Mouse (Mus musculus): ENCODE results near the gene Uqcr10. TPM values are rescaled to one million over a fixed set of nuclear protein-coding genes. Genes with fewer than 3 reads are reported as not detected.

Gene Uqcr10
- 100 to 1,000 TPM; 400 to 440 TPM for polyA plus RNA-seq (2017; shearing (Covaris generic))

DNA sequence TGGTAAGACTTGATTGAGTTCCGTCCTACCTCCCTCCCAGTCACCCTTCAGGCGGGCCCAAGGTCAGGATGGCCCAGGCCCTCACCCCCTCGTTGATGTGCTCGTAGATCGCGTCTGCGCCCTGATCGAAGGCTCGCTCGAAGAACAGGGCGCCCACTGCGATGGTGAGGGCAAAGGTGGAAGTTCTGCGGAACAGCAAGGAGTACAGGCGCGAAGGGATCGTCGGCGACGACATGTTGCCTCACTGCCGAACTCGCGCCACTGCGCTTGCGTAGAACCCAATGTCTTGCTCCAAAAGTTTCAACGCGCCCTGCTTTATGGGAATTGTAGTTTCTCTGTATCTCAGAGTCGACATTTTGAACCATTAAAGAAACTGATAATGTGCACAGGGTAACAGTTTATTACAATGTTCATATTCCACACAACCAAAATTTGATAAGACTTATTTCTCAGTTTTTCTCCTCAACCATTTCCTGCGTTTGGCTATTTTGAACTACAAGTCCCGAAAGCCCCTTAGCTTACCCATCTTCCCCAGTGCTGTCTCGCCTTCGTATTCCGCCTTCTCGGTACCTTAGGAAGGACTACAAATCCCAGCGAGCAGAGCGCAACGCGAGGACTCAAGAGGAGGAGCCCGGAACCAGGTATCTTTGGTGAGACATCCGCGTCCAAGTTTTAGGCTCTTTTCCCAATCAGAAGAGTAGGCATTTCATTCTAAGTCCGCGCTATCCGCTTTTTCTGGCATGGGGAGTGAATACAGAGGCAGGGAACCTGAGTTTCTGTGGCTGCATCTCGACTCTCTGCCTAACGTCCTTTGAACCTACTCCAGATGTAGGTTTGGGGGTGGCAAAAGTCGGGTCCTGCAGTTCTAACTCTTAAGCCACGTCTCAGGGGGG is at the start of gene Uqcr10, which contains the start of gene Zmat5:
TSS of gene Uqcr10 (minus strand) at position 271 of the 893 bp plus-strand sequence.
TSS of gene Zmat5 (plus strand) at position 607 of the 893 bp plus-strand sequence.
- ATAC-seq = peak; percentile 98

DNA sequence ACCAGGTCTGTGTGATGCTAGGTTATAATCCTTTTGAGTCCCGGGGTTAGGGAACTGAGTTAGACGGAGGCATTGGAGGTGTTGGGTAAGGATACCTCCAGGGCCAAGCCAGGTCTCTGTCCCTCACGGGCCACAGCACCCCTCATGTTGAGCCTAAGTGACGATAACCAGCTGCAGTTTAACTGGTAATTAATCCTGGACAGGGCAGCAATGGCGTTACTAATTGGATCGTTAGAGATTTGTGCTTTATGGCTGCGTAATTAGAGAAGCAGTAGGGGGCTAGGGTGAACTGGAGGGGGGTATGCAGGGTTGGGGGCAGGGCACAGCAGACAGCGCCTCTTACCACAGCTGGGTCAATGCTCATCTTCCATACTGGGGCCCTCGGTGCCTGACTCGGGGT is 48.7 kb upstream of the Uqcr10 start:
- no peak for ATAC-seq

DNA sequence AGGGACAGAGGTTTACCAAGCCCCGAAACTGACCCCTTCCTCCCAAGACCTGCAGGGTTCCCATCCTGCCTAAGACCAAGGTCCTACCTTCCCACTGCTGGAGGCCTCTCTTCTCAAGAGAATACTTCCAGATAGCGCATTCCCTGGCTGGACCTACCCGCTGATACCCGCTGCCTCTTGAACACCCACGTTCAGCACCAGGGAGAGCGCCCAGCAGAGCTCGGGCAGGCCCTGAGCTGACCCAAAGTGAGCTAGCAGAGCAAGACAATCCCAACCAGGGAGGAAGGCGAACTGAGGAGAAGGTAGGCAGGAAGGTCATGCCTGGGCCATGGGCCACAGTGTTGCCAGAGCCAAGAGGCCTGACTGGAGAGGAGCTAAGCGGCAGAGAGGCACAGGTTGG is 46.1 kb upstream of the Uqcr10 start:
- no peak for ATAC-seq

DNA sequence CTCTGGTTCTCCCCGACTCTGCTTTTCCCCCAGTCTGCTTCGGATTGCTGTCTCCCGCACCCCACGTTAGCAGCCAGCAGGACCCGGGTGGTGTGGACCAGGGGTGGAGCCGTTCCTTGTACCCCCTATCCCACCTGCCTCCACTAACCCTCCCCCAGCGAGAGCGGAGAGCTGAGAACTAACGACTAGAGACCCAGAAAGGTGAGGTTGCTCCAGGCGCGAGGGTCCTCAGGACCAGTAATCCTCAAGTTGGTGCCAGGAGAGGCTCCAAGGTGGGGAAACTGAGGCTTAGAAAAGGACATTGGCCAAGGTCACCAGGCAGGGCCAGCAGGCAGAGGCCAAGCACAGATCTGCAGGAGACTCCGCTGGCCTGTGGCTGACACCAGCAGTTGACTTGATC is 43.1 kb upstream of the Uqcr10 start:
- ATAC-seq = no peak

DNA sequence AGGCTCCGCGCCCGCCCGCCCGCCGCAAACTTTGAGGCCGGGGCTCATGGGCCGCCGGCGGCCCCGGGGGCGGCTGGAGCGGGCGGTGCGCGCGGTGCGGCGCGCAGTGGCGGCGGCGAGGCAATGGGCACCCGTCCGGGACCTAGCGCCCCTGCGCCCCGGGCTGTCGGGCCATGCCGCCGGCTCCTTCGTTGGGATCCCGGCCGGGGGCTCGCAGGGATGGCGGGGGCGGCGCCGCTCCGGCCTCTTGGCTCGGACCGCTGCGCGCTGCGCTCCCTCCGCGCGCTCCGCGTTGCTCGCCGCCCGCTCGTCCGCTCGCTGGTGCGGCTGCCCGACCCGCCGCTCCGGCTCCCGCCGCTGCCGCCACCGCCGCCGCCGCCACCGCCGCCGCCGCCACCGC is 42.6 kb upstream of the Uqcr10 start, which contains the start of gene Cabp7:
TSS of gene Cabp7 (minus strand) at position 46 of the 400 bp plus-strand sequence.
- ATAC-seq = no peak

DNA sequence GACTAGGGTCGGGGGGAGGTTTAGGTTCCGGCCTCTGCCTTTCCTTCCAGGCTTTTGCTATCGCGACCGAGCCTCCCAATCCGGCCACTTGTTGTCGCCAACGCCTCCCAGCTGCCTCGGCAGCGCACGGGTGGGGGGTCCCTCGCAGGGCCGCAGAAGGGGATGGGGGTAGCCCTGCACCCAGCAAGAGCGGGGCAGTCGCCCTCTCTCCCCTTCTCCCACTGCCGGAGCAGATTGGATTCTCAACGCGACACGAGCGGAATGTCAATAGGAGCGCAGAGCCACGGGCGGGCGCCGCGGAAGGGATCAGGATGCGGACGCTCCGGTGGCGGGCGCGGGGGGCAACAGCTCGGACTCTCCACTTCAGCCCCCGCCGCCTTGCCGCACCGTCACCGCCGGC is 41.8 kb upstream of the Uqcr10 start:
- ATAC-seq = no peak

DNA sequence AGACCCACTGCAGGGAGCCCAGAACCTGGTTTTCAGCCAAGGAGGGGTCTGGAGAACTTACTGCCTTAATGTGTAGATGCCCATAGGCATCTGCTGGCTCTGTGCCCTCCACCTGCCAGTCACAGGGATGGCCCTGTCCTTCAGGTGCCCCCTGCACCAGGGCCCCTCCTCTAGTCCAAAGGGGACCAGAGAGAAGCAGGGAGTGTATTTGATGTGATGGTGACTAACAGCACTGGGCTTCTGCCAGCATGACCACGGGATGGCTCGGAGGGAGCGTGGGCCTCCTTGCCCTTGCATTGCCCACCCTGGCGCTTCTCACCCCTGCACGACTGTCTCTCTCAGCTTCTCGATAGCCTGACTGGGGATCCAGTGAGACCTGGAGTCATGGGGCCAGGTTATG is 40.5 kb upstream of the Uqcr10 start:
- no peak for ATAC-seq

DNA sequence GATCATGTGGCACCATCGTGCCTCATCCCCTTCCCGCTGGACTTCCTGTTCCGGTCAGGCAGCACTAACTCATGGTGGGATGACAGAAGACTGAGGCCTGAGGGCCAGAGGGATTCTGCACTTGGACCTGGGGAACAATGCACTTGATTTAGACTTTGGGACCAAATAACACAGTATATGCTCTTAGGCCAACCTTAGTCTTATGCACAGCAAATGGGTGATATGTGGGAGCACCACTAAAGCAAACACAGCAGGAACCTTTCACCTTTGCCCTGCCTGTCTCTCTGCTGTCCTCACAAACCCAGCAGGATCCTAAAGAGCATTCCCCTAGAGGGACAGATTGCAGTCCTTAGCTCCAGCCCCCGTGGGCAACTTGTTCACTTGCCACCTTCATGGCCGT is 36.6 kb upstream of the Uqcr10 start:
- no peak for ATAC-seq

DNA sequence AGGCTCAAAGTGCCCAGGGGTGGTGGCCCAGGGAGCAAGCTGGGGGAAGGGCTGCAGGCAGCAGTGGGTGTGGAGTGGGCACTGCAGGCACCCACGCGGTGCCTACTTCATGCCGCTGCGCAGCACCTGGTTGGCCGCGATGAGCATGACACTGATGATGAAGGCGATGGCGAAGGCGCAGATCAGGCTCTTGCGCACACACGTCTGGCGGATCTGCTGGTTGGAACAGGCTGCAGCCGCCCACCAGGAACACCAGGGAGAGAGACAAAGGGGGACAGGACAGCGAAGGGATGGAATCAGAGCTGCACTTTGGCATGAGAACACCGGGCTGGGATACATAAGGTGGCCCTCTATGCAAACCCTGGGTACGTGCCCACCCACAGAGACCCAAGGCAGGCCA is 34.6 kb upstream of the Uqcr10 start:
- no peak for ATAC-seq

DNA sequence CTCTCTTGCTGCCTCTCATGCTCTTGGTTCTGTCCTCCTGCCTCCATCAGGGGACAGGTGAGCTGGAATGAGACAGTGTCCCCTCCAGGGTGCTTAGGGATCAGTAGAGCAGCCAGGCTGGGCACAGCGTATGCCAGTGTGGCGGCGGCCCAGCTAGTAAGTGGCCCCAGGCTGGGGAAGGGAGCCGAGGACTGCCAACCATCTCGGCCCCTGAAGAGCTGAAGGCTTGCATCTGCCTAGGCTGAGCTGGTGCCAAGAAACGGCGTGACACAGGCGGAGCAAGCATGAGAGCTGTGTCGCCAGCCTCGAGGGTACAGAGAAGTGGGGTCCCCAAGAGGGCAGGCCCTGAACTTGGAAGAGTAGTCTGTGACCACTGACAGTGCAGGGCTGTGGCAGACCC is 33.5 kb upstream of the Uqcr10 start:
- ATAC-seq = no peak

DNA sequence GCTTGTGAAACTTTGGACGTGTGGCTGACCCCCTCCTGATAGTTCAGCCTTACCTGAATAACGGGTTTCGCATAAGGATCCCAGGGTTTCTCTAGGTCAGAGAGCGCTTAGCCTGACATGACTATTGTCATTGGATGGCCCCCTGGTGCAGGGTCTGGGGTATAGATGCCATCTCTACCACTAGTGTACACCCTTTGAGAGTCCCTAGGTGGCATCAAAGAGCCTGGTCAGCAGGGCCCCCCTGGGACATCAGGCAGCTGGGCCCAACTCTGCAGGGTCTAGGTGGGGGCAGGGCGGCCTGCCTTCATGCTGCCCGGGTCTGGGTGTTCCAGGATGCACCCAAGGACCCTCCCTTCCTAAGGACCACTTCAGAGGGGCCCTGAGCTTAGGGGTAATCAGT is 32.2 kb upstream of the Uqcr10 start:
- no peak for ATAC-seq

DNA sequence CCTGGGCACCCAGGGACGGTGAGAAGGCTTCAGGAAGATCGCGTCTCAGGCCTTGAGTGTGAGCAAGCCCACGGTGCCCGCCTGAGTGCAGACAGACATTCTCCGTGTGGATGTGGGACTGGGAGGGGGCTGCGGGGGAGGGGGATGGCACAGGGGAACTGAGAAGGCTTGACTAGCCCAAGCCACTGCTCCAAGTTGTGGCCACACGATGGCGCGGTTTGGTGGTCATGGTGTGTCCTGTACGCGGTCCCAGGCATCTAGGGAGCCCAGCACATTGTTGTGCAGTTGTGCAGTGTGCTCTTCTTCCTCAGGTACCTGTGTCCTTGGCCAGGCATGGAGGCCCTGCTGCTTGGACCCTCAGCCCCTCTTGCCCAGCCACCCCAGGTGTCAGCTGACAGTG is 30.0 kb upstream of the Uqcr10 start:
- no peak for ATAC-seq

DNA sequence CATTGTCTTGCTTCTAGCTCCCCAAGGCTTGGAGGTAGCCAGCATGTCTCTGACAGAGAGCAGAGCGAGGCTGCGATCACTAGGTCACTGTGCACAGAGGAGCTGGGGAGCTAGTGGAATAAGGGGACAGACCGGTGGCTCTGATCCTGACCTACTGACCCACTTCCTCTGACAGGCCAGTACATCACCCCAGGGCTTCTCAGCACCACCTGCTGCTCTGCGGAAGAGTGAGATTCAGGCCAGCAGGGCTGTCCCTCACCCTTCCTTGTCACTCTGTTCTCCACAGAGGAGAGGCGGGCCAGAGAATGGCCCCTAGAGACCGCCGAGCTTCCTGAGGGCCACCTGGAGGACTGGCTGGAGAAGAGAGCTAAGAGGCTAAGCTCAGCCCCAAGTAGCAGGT is 27.6 kb upstream of the Uqcr10 start:
- ATAC-seq = no peak

DNA sequence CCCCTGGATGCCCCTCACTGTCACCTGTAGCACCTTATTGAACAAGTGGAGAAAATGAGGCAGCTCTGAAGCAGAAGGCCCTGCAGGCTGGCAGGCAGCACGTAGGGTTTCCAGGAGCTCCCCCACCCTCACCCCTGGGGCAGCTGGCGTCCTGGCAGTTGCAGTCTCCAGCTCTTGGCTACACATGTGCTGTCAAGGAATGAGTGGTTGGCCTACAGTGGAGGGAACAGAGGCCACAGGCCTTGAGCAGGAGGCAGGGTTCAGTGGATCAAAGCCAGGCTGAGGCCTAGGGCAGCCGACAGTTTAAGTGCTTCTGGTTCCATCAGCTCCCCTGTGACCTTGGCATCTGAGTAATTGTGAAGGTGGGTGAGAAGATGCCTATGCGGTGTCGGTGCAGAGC is 26.8 kb upstream of the Uqcr10 start:
- ATAC-seq = no peak

DNA sequence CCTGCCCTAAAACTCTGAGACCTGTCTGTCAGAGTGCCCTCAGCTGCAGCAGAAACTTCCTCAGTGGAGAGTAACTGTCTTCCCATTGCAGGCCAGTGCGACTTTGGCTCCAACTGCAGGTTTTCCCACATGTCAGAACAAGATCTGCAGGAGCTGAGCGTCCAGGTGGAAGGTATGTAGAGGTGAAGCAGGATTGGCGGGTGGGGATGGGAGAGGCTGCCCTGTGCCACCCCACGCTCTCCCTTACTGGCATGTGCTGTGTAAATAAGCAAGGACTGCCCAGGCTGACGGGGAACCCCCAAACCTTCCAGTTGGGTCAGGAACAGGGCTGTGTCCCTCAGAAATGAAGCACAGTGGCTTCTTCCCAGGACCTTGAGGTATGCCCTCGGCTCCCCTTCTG is 26.0 kb upstream of the Uqcr10 start:
- no peak for ATAC-seq

DNA sequence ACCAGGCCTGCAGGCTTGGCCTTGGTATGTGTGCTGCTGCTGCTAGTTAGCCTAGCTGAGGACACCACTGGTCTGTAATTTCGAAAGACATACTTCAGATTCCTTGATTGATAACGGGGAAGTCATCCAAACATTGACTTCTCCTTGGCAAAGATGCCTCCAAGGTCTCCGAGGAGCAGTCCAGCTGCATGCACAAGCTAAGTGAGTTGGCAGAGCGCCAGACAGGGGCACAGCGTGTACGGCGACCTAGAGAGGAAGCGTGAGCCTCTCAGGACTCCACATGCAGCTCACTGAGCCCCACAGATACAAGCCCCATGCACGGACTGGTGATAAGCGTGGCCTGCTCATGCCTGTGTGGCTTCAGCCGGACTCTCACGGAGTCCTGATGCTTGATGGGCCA is 25.5 kb upstream of the Uqcr10 start:
- no peak for ATAC-seq

DNA sequence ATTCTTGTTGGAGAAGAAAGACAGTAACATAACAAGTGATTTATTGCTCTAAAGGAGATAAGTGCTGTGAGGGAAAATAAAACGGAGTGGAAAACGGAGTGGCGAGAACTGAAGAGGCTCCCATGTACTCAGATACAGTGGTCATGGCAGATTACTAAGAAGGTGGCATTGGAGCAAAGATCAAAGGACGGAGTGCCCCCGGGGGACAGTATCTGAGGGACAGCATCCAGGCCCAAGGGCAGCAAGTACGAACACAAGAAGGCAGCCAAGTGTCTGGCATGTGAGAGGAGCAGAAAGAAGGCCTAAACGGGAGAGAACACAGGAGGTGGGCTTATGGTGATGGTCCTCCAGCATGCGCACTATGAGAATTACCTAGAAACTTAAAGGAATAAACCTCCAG is 17.6 kb upstream of the Uqcr10 start:
- ATAC-seq = no peak

DNA sequence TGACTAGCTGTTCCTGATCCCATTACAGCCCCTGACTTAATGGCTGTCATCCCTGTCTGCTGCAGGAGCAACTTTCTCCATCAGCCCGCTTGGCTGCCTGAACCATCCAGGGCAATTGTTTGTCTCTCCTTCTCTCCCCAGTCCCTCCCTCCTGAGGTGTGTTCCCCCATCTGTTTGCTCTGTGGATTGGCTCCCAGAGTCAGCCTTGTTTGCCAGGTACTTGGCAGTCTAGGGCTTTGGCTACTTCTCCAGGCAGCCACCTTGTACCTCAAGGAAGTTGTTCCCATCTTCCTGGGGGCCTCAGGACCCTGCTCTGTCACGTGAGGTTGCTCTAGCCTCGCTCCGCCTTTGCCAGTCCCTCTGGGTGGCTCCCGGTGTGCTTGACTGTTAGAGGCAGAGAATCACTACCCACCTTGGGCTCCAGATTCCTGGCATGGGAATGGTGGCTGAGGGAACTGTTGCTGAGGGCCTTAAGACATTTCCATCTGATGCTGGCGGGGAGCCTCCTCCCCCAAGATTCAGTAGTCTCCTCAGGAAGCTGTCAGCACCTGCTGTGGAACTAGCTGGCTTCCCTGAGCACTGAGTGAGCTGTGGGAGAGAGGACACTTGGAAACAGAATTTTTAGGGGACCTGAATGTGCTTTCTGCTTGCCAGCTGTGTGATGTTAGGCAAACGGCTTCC is 16.9 kb upstream of the Uqcr10 start:
- no peak for ATAC-seq

DNA sequence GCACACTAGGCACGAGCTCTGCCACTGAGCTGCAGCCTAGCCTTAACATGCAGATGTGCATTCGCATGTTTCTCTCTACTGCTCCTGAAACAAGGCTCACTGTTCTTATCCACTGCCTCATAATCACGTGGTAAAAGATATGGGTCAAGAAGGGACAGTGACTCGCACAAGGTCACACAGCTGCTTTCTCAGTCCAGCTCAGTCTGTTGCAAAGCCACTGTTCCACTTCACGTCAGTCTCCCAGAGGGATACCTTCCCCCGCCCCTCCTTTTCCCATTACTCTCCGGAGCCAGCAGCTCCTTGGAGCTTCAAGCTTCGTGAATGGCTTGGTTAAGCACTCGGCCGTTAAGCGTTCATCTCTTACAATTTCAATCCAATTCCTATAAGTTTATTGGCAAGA is 16.3 kb upstream of the Uqcr10 start:
- ATAC-seq = no peak

DNA sequence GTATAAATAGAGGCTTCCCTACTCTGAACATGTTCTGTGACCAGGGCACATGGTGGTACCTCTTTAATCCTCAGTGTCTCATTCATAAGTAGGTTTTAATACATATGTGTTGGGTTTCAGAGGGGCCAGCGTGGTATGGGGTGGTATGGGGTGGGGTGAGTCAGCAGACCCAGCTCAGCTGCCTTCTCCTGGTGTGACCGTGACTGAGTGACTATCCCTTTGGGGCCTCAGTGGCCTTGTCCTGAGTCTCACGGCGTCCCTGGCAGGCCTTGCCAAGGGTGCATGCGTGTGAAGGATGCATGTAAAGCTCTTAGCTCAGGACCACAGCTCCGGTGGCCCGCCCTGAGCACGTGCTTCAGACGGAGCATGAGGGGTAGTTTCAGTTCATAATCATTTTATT is 15.8 kb upstream of the Uqcr10 start:
- ATAC-seq = no peak

DNA sequence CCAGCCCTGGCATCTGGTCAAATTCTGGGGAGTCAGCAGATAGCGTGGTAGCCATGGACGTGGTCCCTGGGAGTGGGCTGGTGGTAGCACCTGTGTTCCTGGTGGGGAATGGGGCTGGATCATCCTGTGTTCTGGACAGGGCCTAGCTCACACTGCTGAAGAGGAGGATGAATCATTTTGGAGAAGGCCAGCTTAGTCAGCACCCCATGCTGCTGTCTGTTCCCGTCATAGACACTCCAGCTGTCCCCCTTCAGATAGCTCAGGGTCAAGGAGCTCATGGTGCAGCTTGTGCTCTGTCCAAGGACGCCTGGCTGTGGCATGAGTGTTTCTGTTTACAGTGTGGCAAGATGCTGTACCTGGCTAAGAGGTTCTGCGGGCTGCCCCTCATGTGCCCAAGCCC is 14.4 kb upstream of the Uqcr10 start:
- no peak for ATAC-seq

DNA sequence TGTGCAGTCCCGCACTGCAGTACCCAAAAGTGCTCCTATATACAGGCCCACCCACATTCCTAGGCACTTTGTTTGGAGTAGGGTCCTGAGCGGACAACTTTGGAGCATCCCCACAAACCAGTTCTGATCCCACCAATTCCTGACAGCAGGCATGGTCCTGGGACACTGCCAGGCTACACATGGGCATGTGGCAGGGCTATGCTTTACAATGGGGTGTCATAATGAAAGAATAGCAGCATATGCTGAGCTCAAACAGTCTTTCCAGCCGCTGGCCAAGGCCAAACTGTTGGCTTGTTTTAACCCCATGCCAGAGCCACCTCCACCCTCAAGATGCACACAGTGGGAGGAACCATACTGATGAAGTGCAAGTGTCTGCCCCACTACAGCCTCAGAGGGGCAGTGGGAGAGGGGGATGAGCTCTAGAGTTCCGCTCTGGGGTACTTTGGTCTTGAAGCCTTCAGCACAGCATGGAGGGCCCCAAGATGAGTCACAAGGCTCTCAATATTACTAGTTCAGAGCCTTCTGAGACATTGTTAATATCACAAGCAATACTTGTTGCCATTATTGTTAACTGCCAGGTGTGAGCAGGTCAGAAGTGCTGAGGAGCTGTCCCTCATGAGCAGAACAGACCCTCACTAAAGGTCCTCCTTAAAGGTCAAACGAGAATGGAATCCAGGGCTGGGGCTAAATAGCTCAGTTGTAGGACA is 12.5 kb upstream of the Uqcr10 start:
- ATAC-seq = no peak

DNA sequence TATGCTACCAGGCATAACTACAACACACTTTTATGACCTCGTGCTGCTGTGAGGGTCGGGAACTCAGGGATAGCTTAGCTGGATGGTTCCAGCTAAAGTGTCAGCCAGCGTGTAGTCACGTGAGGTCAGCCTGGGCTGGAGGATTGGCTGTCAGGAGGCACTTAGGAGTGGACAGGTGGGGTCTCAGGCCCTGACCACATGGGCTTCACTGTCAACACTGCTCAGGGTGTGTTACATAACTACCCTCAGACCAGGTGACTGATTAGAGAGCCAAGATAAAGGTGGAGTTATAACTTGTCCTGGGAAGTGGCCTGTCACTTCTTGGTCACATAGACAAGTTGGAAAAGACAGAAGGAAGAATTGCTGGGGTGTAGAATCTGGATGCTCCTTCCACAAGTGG is 11.5 kb upstream of the Uqcr10 start:
- no peak for ATAC-seq

Data from CD4-positive, CD25-positive, alpha-beta regulatory T cell, adult 4 months (primary cell).